Mouse (Mus musculus) hindbrain, embryonic 11.5 days (tissue): ENCODE results near the gene Cap2. TPM values are rescaled to one million over a fixed set of nuclear protein-coding genes. Genes with fewer than 3 reads are reported as not detected.

Experiments used
- ATAC-seq: fragments of 200-750 bp; cut with Nextera tagmentation; 2 replicates; pipeline ENCODE4 v1.8.0; 2017; ENCODE audit warnings: mild to moderate bottlenecking, moderate TSS enrichment, moderate library complexity; ENCODE audit not compliant: low FRiP score
- DNase-seq: peaks from one replicate; pipeline ENCODE4 v3.0.0-alpha.2; 2015; ENCODE audit warnings: low spot score
- H3K27ac ChIP-seq: fragments of 300-500 bp; sonication (generic); 2 replicates; pipeline ENCODE4 v1.5.1; 2014; ENCODE audit warnings: mild to moderate bottlenecking, low read depth, low read length
- H3K27me3 ChIP-seq: fragments of 300-500 bp; sonication (generic); 2 replicates; pipeline ENCODE4 v1.6.1; 2014; ENCODE audit warnings: mild to moderate bottlenecking, low read length, moderate library complexity, mixed read lengths; ENCODE audit not compliant: control insufficient read depth, insufficient read depth
- H3K36me3 ChIP-seq: fragments of 300-500 bp; sonication (generic); 2 replicates; pipeline ENCODE4 v1.6.1; 2014; ENCODE audit warnings: mild to moderate bottlenecking, low read length, moderate library complexity, mixed read lengths; ENCODE audit not compliant: control insufficient read depth, insufficient read depth
- H3K4me1 ChIP-seq: fragments of 300-500 bp; sonication (generic); replicated peaks from 2 replicates; pipeline ENCODE4 v1.6.1; 2014; ENCODE audit warnings: low read length, mixed read lengths; ENCODE audit not compliant: control insufficient read depth, insufficient read depth
- H3K4me2 ChIP-seq: fragments of 300-500 bp; sonication (generic); replicated peaks from 2 replicates; pipeline ENCODE4 v1.6.1; 2014; ENCODE audit warnings: mild to moderate bottlenecking, low read depth, low read length
- H3K4me3 ChIP-seq: fragments of 300-500 bp; sonication (generic); 2 replicates; pipeline ENCODE4 v1.5.1; 2014; ENCODE audit warnings: low read depth, low read length
- H3K9ac ChIP-seq: fragments of 300-500 bp; sonication (generic); 2 replicates; pipeline ENCODE4 v1.6.1; 2014; ENCODE audit warnings: low read depth, low read length
- H3K9me3 ChIP-seq: fragments of 300-500 bp; sonication (generic); 2 replicates; pipeline ENCODE4 v1.6.1; 2016; ENCODE audit warnings: low read length; ENCODE audit not compliant: control insufficient read depth
- WGBS: fragments of 180-500 bp; shearing (Covaris S2); extraction: QIAGEN DNeasy Blood & Tissue Kit; methylation state at CpG from one replicate; pipeline ENCODE4 v1.1.7; 2014; 5-methylcytosine and 5-hydroxymethylcytosine counted together
- polyA plus RNA-seq: library from polyadenylated mRNA; unstranded; fragments of >200 nt; fragmentation: Nextera tagmentation; extraction: Ambion mirVana; gene quantifications from 2 replicates; pipeline ENCODE4 v1.2.1, GENCODE M21; 2014

Gene Cap2
- polyA plus RNA-seq, 1 experiment from 2014 or later: 7.1 TPM

- Histone ChIP-seq H3K36me3 (no peaks in the 10 kb centered on the region), H3K4me3 (no peak overlapping the region), H3K27me3 (no peaks in the 10 kb centered on the region), H3K9me3 (no peaks in the 10 kb centered on the region), H3K4me1 (no peaks in the 10 kb centered on the region), H3K9ac (no peak overlapping the region), H3K27ac (no peak overlapping the region), H3K4me2 (no peak overlapping the region)
- no peak for ATAC-seq
- 83% methylated on average over 7 of the region's 7 CpGs for WGBS
- no peak for DNase-seq
Measured at GRCm38 (mm10) chr13:46542782-46543181, 41.1 kb downstream of the Cap2 start.

DNA sequence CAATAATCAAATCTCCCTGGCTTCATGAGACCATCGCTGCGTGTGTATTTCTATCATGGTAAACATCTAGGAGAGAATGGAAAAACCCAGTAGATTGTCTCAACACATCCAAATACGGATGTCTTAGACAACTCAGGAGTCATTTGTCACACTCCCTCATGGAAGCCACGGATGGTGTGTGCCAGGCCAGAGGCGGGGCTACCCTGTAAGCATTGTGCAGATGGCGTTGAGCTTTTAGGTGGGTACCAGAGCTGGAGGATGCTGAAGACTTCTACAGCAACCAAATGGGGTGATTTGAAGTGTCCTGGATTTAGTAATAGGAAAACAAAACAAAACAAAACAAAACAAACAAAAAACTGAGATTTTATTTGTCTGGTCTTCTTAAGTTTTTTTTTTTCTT lies 43.0 kb downstream of the Cap2 start:
- DNase-seq: peak; percentile 33
- H3K27me3 ChIP-seq: no peaks in the 10 kb centered on the region
- H3K9ac ChIP-seq: no peak overlapping the region
- no peak overlapping the region for H3K4me2 ChIP-seq
- H3K4me3 ChIP-seq: no peak overlapping the region
- no peak overlapping the region for H3K27ac ChIP-seq
- no peak for ATAC-seq
- no peaks in the 10 kb centered on the region for H3K36me3 ChIP-seq
- no peaks in the 10 kb centered on the region for H3K4me1 ChIP-seq
- WGBS: 54% methylated on average over 6 of the region's 6 CpGs
- H3K9me3 ChIP-seq: no peaks in the 10 kb centered on the region

DNA sequence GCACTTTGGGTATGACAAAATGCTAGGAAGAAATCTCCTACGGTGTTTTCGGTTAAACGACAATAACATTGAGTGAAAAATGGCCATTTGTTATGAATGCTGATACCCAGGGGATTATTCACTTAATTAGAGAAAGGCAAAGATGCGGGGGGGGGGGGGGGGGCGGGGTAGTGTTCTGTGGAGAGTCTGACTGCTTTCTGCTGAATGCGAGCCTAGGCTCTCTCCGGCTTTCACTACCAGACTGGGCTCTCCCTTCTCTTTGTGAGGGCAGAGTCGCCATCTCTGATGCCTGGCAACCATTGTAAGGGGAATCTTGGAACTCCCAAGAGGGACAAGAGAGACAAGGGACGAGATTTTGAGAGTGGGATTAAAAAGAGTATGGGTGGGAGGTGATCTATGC lies 43.4 kb downstream of the Cap2 start:
- Histone ChIP-seq H3K36me3 (no peaks in the 10 kb centered on the region), H3K9ac (no peak overlapping the region), H3K9me3 (no peaks in the 10 kb centered on the region), H3K4me2 (no peak overlapping the region; the same call in 1 of the 2 replicates), H3K4me3 (no peak overlapping the region), H3K27ac (peak overlapping the region; percentile 39; the same call in 1 of the 2 replicates), H3K27me3 (no peaks in the 10 kb centered on the region), H3K4me1 (no peaks in the 10 kb centered on the region)
- DNase-seq (peak; percentile 59), ATAC-seq (peak; percentile 64; the same call in 1 of the 2 replicates)
- WGBS: 22% methylated on average over 9 of the region's 9 CpGs

DNA sequence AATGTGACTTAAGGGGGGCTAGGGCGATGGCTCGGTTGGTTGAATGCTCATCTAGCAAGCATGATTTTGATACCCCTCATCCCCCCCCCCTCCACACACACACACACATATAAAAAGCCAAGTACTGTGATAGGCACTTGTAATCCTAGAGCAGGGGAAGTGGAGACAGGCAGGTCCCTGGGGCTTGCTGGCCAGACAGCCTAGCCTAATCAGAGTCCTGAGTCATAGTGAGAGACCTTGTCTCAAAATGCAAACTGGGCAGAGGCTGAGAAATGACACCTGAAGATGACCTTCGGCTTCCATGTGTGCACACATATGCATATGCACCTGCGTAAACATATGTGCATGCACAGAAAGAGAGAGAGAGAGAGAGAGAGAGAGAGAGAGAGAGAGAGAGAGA lies 45.2 kb downstream of the Cap2 start:
- Histone ChIP-seq H3K4me2 (no peak overlapping the region), H3K4me3 (no peak overlapping the region), H3K36me3 (no peaks in the 10 kb centered on the region), H3K4me1 (no peaks in the 10 kb centered on the region), H3K9ac (no peak overlapping the region), H3K27me3 (no peaks in the 10 kb centered on the region), H3K27ac (no peak overlapping the region), H3K9me3 (no peaks in the 10 kb centered on the region)
- 87% methylated on average over 4 of the region's 4 CpGs for WGBS
- DNase-seq: no peak
- ATAC-seq: no peak

DNA sequence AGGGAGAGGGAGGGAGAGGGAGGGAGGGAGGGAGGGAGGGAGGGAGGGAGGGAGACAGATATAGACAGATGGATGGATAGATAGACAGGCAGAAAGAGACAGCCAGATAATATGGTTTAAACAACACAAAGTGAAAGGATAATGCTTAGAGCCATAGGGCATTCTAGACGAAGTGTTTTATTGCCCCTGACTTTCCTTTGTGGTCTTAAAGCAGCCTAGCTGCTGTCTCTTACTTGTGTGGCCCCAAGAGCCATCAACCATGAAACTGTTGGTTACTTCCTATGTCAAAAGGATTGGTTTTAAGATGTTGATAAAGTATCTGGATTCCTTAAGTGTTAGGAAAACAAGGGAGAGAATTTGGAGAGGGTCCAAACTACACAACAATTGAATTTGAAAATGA lies 45.6 kb downstream of the Cap2 start:
- 24% methylated on average over 1 of the region's 1 CpGs for WGBS
- Histone ChIP-seq H3K9ac (no peak overlapping the region), H3K27ac (no peak overlapping the region), H3K9me3 (no peaks in the 10 kb centered on the region), H3K36me3 (no peaks in the 10 kb centered on the region), H3K27me3 (no peaks in the 10 kb centered on the region), H3K4me3 (no peak overlapping the region), H3K4me2 (no peak overlapping the region), H3K4me1 (no peaks in the 10 kb centered on the region)
- ATAC-seq (no peak), DNase-seq (no peak)

DNA sequence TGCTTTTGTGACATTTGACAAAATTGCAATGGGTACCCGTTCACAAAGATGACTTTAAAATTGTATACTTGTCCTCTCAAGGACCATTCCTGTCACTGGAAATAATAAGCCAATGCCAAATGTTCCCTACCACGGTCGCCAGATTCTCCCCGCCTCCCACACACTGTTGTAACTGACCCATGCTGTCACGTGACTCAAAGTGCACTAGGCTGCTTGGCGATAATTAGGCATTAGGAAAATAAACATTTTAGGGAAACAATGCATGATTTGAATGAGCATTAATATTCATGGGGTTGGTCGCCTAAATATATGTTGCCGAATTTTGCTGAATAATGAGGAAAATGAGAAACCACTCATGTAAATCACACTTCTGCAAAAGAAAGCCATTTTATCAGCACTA lies 46.5 kb downstream of the Cap2 start:
- Histone ChIP-seq H3K27ac (no peak overlapping the region), H3K4me1 (no peaks in the 10 kb centered on the region), H3K36me3 (no peaks in the 10 kb centered on the region), H3K4me2 (no peak overlapping the region), H3K4me3 (no peak overlapping the region), H3K27me3 (no peaks in the 10 kb centered on the region), H3K9me3 (no peaks in the 10 kb centered on the region), H3K9ac (no peak overlapping the region)
- ATAC-seq (no peak), DNase-seq (no peak)
- WGBS: 81% methylated on average over 8 of the region's 8 CpGs

DNA sequence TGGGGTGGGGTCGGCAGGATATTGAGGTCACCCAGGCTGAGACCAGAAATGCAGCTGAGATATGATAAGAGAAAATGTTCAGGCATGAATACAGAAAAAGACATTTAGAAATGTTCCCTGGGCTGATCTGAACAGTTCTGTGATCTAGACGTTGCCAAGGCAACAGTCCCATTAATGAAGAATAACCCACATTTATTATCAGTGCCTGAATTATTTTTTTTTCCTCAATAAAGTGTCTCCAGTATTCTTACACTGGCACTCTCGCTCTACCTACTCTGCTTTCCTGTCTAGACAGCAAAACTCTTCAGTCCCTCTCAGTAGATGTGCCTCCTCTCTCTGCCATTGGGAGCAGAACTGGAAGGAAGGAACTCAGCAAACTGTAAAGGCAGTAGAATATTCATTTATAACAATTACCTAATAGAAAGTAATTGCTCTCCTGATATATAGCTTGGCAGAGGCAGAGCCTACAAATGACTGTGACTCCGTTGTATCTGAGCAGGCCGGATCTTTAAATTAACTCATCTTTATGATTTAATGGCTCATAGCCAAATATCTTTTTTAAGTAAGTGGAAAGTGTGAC lies 47.0 kb downstream of the Cap2 start:
- Histone ChIP-seq H3K27ac (no peak overlapping the region), H3K27me3 (no peaks in the 10 kb centered on the region), H3K4me1 (no peaks in the 10 kb centered on the region), H3K4me3 (no peak overlapping the region), H3K9me3 (no peaks in the 10 kb centered on the region), H3K4me2 (no peak overlapping the region), H3K9ac (no peak overlapping the region), H3K36me3 (no peaks in the 10 kb centered on the region)
- ATAC-seq (no peak), DNase-seq (no peak)
- 90% methylated on average over 5 of the region's 5 CpGs for WGBS

DNA sequence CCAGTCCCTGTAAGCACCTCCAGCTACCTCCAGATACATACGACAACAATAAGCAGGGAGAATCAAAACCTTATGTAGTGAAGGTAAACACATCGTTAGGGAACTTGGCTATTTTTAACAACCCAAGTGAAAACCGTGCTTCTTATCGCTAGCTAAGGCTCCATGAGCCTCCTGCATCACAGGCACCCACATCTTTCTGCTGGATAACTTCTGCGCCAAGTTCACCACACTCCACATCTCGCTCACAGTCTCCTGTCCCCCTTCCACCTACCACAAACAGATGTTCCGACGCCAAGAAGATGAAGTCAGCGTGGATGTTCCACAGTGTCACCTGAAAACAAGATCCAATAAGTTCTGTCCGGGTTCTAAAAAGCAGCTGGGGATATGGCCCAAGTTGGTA lies 49.0 kb downstream of the Cap2 start:
- 93% methylated on average over 10 of the region's 10 CpGs for WGBS
- Histone ChIP-seq H3K27ac (no peak overlapping the region), H3K4me1 (no peaks in the 10 kb centered on the region), H3K27me3 (no peaks in the 10 kb centered on the region), H3K4me3 (no peak overlapping the region), H3K9ac (no peak overlapping the region), H3K36me3 (no peaks in the 10 kb centered on the region), H3K4me2 (no peak overlapping the region), H3K9me3 (no peaks in the 10 kb centered on the region)
- DNase-seq: no peak
- no peak for ATAC-seq

- no peak for DNase-seq
- Histone ChIP-seq H3K27ac (no peak overlapping the region), H3K4me2 (no peak overlapping the region), H3K27me3 (no peaks in the 10 kb centered on the region), H3K4me3 (no peak overlapping the region), H3K9me3 (no peaks in the 10 kb centered on the region), H3K4me1 (no peaks in the 10 kb centered on the region), H3K36me3 (no peaks in the 10 kb centered on the region), H3K9ac (no peak overlapping the region)
- ATAC-seq: no peak
- 70% methylated on average over 9 of the region's 9 CpGs for WGBS
Measured at GRCm38 (mm10) chr13:46554736-46555135, 53.1 kb downstream of the Cap2 start.
